10 mouse cellular contexts compared by ENCODE assay signal in the genomic region with DNA sequence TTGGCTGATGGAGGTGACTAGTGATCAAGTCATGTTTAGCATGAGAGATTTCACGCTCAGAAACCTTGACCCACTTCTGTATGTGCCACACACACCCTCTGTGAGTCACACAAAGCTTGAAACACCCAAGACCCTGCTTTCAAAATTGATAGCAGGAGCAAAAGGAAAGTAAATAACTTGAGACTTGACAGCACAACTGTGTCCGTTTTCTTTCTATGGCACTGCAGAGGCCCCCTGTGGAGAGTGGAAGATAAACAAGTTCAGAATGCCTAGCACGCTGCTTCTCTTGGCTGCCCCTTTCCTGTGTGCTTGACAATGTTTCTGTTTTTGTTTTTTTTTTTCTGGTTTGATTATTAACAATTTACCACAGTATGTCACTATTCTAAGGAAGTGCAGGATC. TPM values are rescaled to one million over a fixed set of nuclear protein-coding genes. Genes with fewer than 3 reads are reported as not detected.
DNase-seq lines count a peak whose midpoint lies in the region; ATAC-seq and TF ChIP-seq lines count a peak whose summit lies in the region.
"Had no signal": no experiment of that assay in that cellular context is flagged by ENCODE, and none has a peak within 500 bp of the region (broad histone marks: within the 10 kb centered on the region; RNA-seq: fewer than 3 reads in every experiment).

No protein-coding gene starts in this region.

- TF ChIP-seq POLR2A in CH12.LX (IDR thresholded peaks at IDR 0.05; ENCODE audit: low read depth, low read length), result no peak

- H3K9me3 ChIP-seq in kidney, embryonic 15.5 days (replicated peaks), result no peaks in the 10 kb centered on the region
- H3K9me3 ChIP-seq in CH12.LX (replicated peaks; ENCODE audit: low read length), result no peaks in the 10 kb centered on the region
- no peaks in the 10 kb centered on the region for H3K9me3 ChIP-seq in kidney, postnatal 0 days (replicated peaks; ENCODE audit: low read length)
- no peaks in the 10 kb centered on the region for H3K9me3 ChIP-seq in forebrain, embryonic 11.5 days (ENCODE audit: control insufficient read depth, low read length)
- H3K9me3 ChIP-seq: embryonic facial prominence, embryonic 13.5 days; heart, embryonic 15.5 days had no signal

- dilution Hi-C loops in CH12.LX (cut with MboI; ENCODE audit: extremely low pct_ligation_motif_present, extremely low pct_unique_long_range_greater_than_20kb, low sequenced_read_pairs), result no loop called here

- H3K4me2 ChIP-seq in kidney, embryonic 15.5 days, result no peak overlapping the region
- 0 out of 2 replicates have a peak overlapping the region, but pooled peaks have one; percentile 2 for H3K4me2 ChIP-seq in CH12.LX (ENCODE audit: insufficient read depth, low read depth, poor library complexity, severe bottlenecking)
- H3K4me2 ChIP-seq in kidney, postnatal 0 days (ENCODE audit: low read length), result no peak overlapping the region
- H3K4me2 ChIP-seq in forebrain, embryonic 11.5 days (ENCODE audit: low read depth, low read length, severe bottlenecking), result no peak overlapping the region
- H3K4me2 ChIP-seq: embryonic facial prominence, embryonic 13.5 days; heart, embryonic 15.5 days had no signal

- peak; percentile 82 for TF ChIP-seq RAD21 in CH12.LX (IDR thresholded peaks at IDR 0.05; ENCODE audit: low read depth, low read length)

- H3K4me1 ChIP-seq in kidney, embryonic 15.5 days, result peaks cover 16% of the 10 kb centered on the region
- H3K4me1 ChIP-seq in CH12.LX (ENCODE audit: control insufficient read depth in 1 of 2, insufficient read depth in 2 of 2), result peaks cover 5 to 67% of the 10 kb centered on the region in 2 experiments
- 0 out of 2 replicates have a peak, but pooled peaks cover 7% of the 10 kb centered on the region for H3K4me1 ChIP-seq in kidney, postnatal 0 days (replicated peaks; ENCODE audit: insufficient read depth, low read length)
- no peaks in the 10 kb centered on the region for H3K4me1 ChIP-seq in forebrain, embryonic 11.5 days (replicated peaks; ENCODE audit: control insufficient read depth, insufficient read depth, low read length)

- H3K79me2 ChIP-seq in CH12.LX (replicated peaks; ENCODE audit: control insufficient read depth, extremely low read depth, insufficient read depth, poor library complexity, severe bottlenecking), result no peaks in the 10 kb centered on the region; the same call in 1 of the 2 replicates

- no peak for TF ChIP-seq EP300 in CH12.LX (IDR thresholded peaks at IDR 0.05; ENCODE audit: low read length)

- 44% methylated on average over 3 of the region's 3 CpGs for WGBS in kidney, embryonic 15.5 days
- WGBS in kidney, postnatal 0 days, result 35% methylated on average over 3 of the region's 3 CpGs
- 57% methylated on average over 3 of the region's 3 CpGs for WGBS in forebrain, embryonic 11.5 days

- H3K27ac ChIP-seq in kidney, embryonic 15.5 days, result no peak overlapping the region
- H3K27ac ChIP-seq in CH12.LX (ENCODE audit: insufficient read depth, low read depth), result no peak overlapping the region
- no peak overlapping the region; the same call in 1 of the 2 replicates for H3K27ac ChIP-seq in kidney, postnatal 0 days
- H3K27ac ChIP-seq in forebrain, embryonic 11.5 days (ENCODE audit: low read depth, low read length), result no peak overlapping the region
- H3K27ac ChIP-seq: embryonic facial prominence, embryonic 13.5 days; heart, embryonic 15.5 days had no signal

- H3K36me3 ChIP-seq in kidney, embryonic 15.5 days, result no peaks in the 10 kb centered on the region
- no peaks in the 10 kb centered on the region for H3K36me3 ChIP-seq in CH12.LX (replicated peaks in 1 of 2; ENCODE audit: control insufficient read depth in 1 of 2, insufficient read depth in 1 of 2, low read length in 1 of 2)
- H3K36me3 ChIP-seq in kidney, postnatal 0 days (ENCODE audit: insufficient read depth, low read length), result no peaks in the 10 kb centered on the region
- no peaks in the 10 kb centered on the region for H3K36me3 ChIP-seq in forebrain, embryonic 11.5 days (ENCODE audit: control insufficient read depth, insufficient read depth, low read length)
- H3K36me3 ChIP-seq: embryonic facial prominence, embryonic 13.5 days; heart, embryonic 15.5 days had no signal

- DNase-seq in kidney, adult 9 months, result peak; percentile 50
- no peak for DNase-seq in CH12.LX (ENCODE audit: extremely low read depth)
- peak; percentile 57 for DNase-seq in kidney, postnatal 0 days (ENCODE audit: low spot score)
- peak; percentile 79 for DNase-seq in naive thymus-derived CD4-positive, alpha-beta T cell, adult 2 months (ENCODE audit: low read depth)
- DNase-seq in frontal cortex, adult 2 months (ENCODE audit: extremely low spot score in 1 of 2, low spot score in 1 of 2), result no peak
- no peak for DNase-seq in forebrain, embryonic 11.5 days (ENCODE audit: low spot score)
- no peak for DNase-seq in ovary, postnatal 10 days (ENCODE audit: low spot score)

- H3K4me3 ChIP-seq in kidney, embryonic 15.5 days (replicated peaks), result no peak overlapping the region
- H3K4me3 ChIP-seq in CH12.LX (replicated peaks in 1 of 3; ENCODE audit: low read depth in 2 of 3, low read length in 2 of 3, poor library complexity in 1 of 3), result no peak overlapping the region
- H3K4me3 ChIP-seq in kidney, postnatal 0 days (replicated peaks; ENCODE audit: low read depth, low read length), result no peak overlapping the region
- H3K4me3 ChIP-seq in forebrain, embryonic 11.5 days (ENCODE audit: low read depth, low read length), result no peak overlapping the region
- H3K4me3 ChIP-seq: embryonic facial prominence, embryonic 13.5 days; heart, embryonic 15.5 days had no signal

- ATAC-seq in kidney, embryonic 15.5 days (replicated peaks; ENCODE audit: low FRiP score), result no peak
- no peak for ATAC-seq in kidney, postnatal 0 days (replicated peaks; ENCODE audit: low FRiP score, low read depth)
- ATAC-seq in forebrain, embryonic 11.5 days (replicated peaks; ENCODE audit: low FRiP score), result no peak

- peak in 1 of 2 experiments; percentile 82; a peak in 2 of 4 replicates for TF ChIP-seq CTCF in CH12.LX (conservative IDR thresholded peaks at IDR 0.05 in 1 of 2, IDR thresholded peaks at IDR 0.05 in 1 of 2; ENCODE audit: low read depth in 2 of 2, low read length in 2 of 2)
- peak; percentile 68 for TF ChIP-seq CTCF in kidney, postnatal 0 days (IDR thresholded peaks at IDR 0.05; ENCODE audit: low read depth)

- H3K27me3 ChIP-seq in kidney, embryonic 15.5 days, result no peaks in the 10 kb centered on the region
- H3K27me3 ChIP-seq in CH12.LX (replicated peaks), result no peaks in the 10 kb centered on the region
- H3K27me3 ChIP-seq in kidney, postnatal 0 days (ENCODE audit: insufficient read depth, low read length), result no peaks in the 10 kb centered on the region
- H3K27me3 ChIP-seq in forebrain, embryonic 11.5 days (ENCODE audit: control insufficient read depth, insufficient read depth, low read length), result no peaks in the 10 kb centered on the region
- H3K27me3 ChIP-seq: embryonic facial prominence, embryonic 13.5 days; heart, embryonic 15.5 days had no signal

- no peak overlapping the region for H3K9ac ChIP-seq in kidney, embryonic 15.5 days
- no peak overlapping the region for H3K9ac ChIP-seq in CH12.LX (ENCODE audit: insufficient read depth, low read depth)
- no peak overlapping the region for H3K9ac ChIP-seq in kidney, postnatal 0 days (ENCODE audit: low read depth, low read length)
- H3K9ac ChIP-seq in forebrain, embryonic 11.5 days (ENCODE audit: low read length), result no peak overlapping the region
- H3K9ac ChIP-seq: embryonic facial prominence, embryonic 13.5 days; heart, embryonic 15.5 days had no signal

- in situ Hi-C loops in CH12.LX (cut with MboI; ENCODE audit: low pct_ligation_motif_present, low pct_unique_long_range_greater_than_20kb, low sequenced_read_pairs), result no loop called here

RNA-seq across cellular contexts. Expression of a gene that starts 8.5 kb away (rescaled TPM):
- polyA plus RNA-seq in kidney, embryonic 15.5 days (2015; fragmentation: Nextera tagmentation; extraction: Ambion mirVana), result 1.7 and 2.1 TPM in 2 replicates
- total RNA-seq in CH12.LX (2012; rRNA removed) (6.2 and 7.2 TPM in 2 replicates), CH12.LX (2014; rRNA removed) (2.3 and 2.8 TPM in 2 replicates)
- 2.7 and 3.2 TPM in 2 replicates for polyA plus RNA-seq in CH12.LX (2012; ENCODE audit: insufficient read length, low read depth)
- polyA plus RNA-seq in kidney, postnatal 0 days (2015; fragmentation: Nextera tagmentation; extraction: Ambion mirVana), result 4.3 and 6.2 TPM in 2 replicates
- 1.7 and 2.0 TPM in 2 replicates for polyA plus RNA-seq in frontal cortex, adult 2 months (2012; rRNA removed)
- polyA plus RNA-seq in forebrain, embryonic 11.5 days (2014; fragmentation: Nextera tagmentation; extraction: Ambion mirVana), result 0.63 and 1.1 TPM in 2 replicates

RNA-seq across cellular contexts. Expression of a gene that starts 20.9 kb away (rescaled TPM):
- polyA plus RNA-seq in kidney, embryonic 15.5 days (2015; fragmentation: Nextera tagmentation; extraction: Ambion mirVana), result 0.32 TPM in 1 of 2 replicates, not detected in the other
- 0.08 TPM in 1 of 2 replicates, not detected in the other for total RNA-seq in CH12.LX (2012; rRNA removed)
- total RNA-seq in CH12.LX (2014; rRNA removed), result 0.07 and 0.43 TPM in 2 replicates
- 0.18 TPM in 1 of 2 replicates, not detected in the other for polyA plus RNA-seq in CH12.LX (2012; ENCODE audit: insufficient read length, low read depth)
- 1.6 and 2.2 TPM in 2 replicates for polyA plus RNA-seq in kidney, postnatal 0 days (2015; fragmentation: Nextera tagmentation; extraction: Ambion mirVana)
- polyA plus RNA-seq in frontal cortex, adult 2 months (2012; rRNA removed), result 1.4 and 1.6 TPM in 2 replicates
- not detected in 2 replicates for polyA plus RNA-seq in forebrain, embryonic 11.5 days (2014; fragmentation: Nextera tagmentation; extraction: Ambion mirVana)

RNA-seq across cellular contexts. Expression of a gene that starts 29.8 kb away (rescaled TPM):
- polyA plus RNA-seq in kidney, embryonic 15.5 days (2015; fragmentation: Nextera tagmentation; extraction: Ambion mirVana), result not detected in 2 replicates
- not detected in 2 replicates for total RNA-seq in CH12.LX (2012; rRNA removed)
- not detected in 2 replicates for total RNA-seq in CH12.LX (2014; rRNA removed)
- polyA plus RNA-seq in CH12.LX (2012; ENCODE audit: insufficient read length, low read depth), result not detected in 2 replicates
- polyA plus RNA-seq in kidney, postnatal 0 days (2015; fragmentation: Nextera tagmentation; extraction: Ambion mirVana), result 0.05 TPM in 1 of 2 replicates, not detected in the other
- not detected in 2 replicates for polyA plus RNA-seq in frontal cortex, adult 2 months (2012; rRNA removed)
- not detected in 2 replicates for polyA plus RNA-seq in forebrain, embryonic 11.5 days (2014; fragmentation: Nextera tagmentation; extraction: Ambion mirVana)
- polyA plus RNA-seq: embryonic facial prominence, embryonic 13.5 days had no signal

RNA-seq across cellular contexts. Expression of a gene that starts 33.8 kb away (rescaled TPM):
- 0.93 and 1.0 TPM in 2 replicates for polyA plus RNA-seq in kidney, embryonic 15.5 days (2015; fragmentation: Nextera tagmentation; extraction: Ambion mirVana)
- total RNA-seq in CH12.LX (2012; rRNA removed), result 6.9 and 9.9 TPM in 2 replicates
- 18.5 and 21.4 TPM in 2 replicates for total RNA-seq in CH12.LX (2014; rRNA removed)
- 20.7 and 22.7 TPM in 2 replicates for polyA plus RNA-seq in CH12.LX (2012; ENCODE audit: insufficient read length, low read depth)
- polyA plus RNA-seq in kidney, postnatal 0 days (2015; fragmentation: Nextera tagmentation; extraction: Ambion mirVana), result 0.68 TPM in 2 replicates
- polyA plus RNA-seq in frontal cortex, adult 2 months (2012; rRNA removed), result 1.3 TPM in 2 replicates
- 0.04 and 0.07 TPM in 2 replicates for polyA plus RNA-seq in forebrain, embryonic 11.5 days (2014; fragmentation: Nextera tagmentation; extraction: Ambion mirVana)

RNA-seq across cellular contexts. Expression of a gene that starts 57.2 kb away (rescaled TPM):
- polyA plus RNA-seq in kidney, embryonic 15.5 days (2015; fragmentation: Nextera tagmentation; extraction: Ambion mirVana), result not detected in 2 replicates
- total RNA-seq in CH12.LX (2012; rRNA removed), result not detected in 2 replicates
- not detected in 2 replicates for total RNA-seq in CH12.LX (2014; rRNA removed)
- not detected in 2 replicates for polyA plus RNA-seq in CH12.LX (2012; ENCODE audit: insufficient read length, low read depth)
- not detected in 2 replicates for polyA plus RNA-seq in kidney, postnatal 0 days (2015; fragmentation: Nextera tagmentation; extraction: Ambion mirVana)
- 0.04 and 0.11 TPM in 2 replicates for polyA plus RNA-seq in frontal cortex, adult 2 months (2012; rRNA removed)
- polyA plus RNA-seq in forebrain, embryonic 11.5 days (2014; fragmentation: Nextera tagmentation; extraction: Ambion mirVana), result not detected in 2 replicates
- polyA plus RNA-seq: embryonic facial prominence, embryonic 13.5 days; heart, embryonic 15.5 days had no signal

Comparison
In these comparisons a context has a peak if more than half of its experiments do, and no peak if none do; other contexts are left out.
1. DNase-seq: peak in kidney, adult 9 months (single experiment), kidney, postnatal 0 days (single experiment) and naive thymus-derived CD4-positive, alpha-beta T cell, adult 2 months (single experiment); none in CH12.LX (single experiment), frontal cortex, adult 2 months (0 of 2), forebrain, embryonic 11.5 days (single experiment) and ovary, postnatal 10 days (single experiment).